Mouse (Mus musculus) intestine, embryonic 15.5 days (tissue): ENCODE data around the gene Zfhx3. TPM values are rescaled to one million over a fixed set of nuclear protein-coding genes. Genes with fewer than 3 reads are reported as not detected.

Experiments used
- ATAC-seq: fragments of 200-750 bp; cut with Nextera tagmentation; 2 replicates; pipeline ENCODE4 v1.8.0; 2017; ENCODE audit warnings: moderate TSS enrichment, moderate library complexity
- H3K27ac ChIP-seq: fragments of 300-500 bp; sonication (generic); 2 replicates; pipeline ENCODE4 v1.5.1; 2015; ENCODE audit warnings: mild to moderate bottlenecking, inconsistent platforms
- H3K27me3 ChIP-seq: fragments of 300-500 bp; sonication (generic); replicated peaks from 2 replicates; pipeline ENCODE4 v1.6.1; 2015; ENCODE audit warnings: inconsistent platforms
- H3K36me3 ChIP-seq: fragments of 300-500 bp; sonication (generic); 2 replicates; pipeline ENCODE4 v1.6.1; 2015; ENCODE audit warnings: inconsistent platforms
- H3K4me1 ChIP-seq: fragments of 300-500 bp; sonication (generic); replicated peaks from 2 replicates; pipeline ENCODE4 v1.6.1; 2015; ENCODE audit warnings: inconsistent platforms
- H3K4me2 ChIP-seq: fragments of 300-500 bp; sonication (generic); replicated peaks from 2 replicates; pipeline ENCODE4 v1.6.1; 2015; ENCODE audit warnings: mild to moderate bottlenecking, inconsistent platforms
- H3K4me3 ChIP-seq: fragments of 300-500 bp; sonication (generic); replicated peaks from 2 replicates; pipeline ENCODE4 v1.5.1; 2015; ENCODE audit warnings: inconsistent platforms
- H3K9ac ChIP-seq: fragments of 300-500 bp; sonication (generic); 2 replicates; pipeline ENCODE4 v1.6.1; 2015; ENCODE audit warnings: inconsistent platforms
- H3K9me3 ChIP-seq: fragments of 300-500 bp; sonication (generic); 2 replicates; pipeline ENCODE4 v1.6.1; 2016; ENCODE audit warnings: inconsistent platforms
- WGBS: fragments of 180-500 bp; shearing (Covaris S2); methylation state at CpG from one replicate; pipeline ENCODE4 v1.1.7; 2015; 5-methylcytosine and 5-hydroxymethylcytosine counted together
- polyA plus RNA-seq: library from polyadenylated mRNA; unstranded; fragments of >200 nt; fragmentation: Nextera tagmentation; extraction: Ambion mirVana; gene quantifications from 2 replicates; pipeline ENCODE4 v1.2.1, GENCODE M21; 2015

Gene Zfhx3
- polyA plus RNA-seq, 1 experiment from 2014 or later = 11.5 TPM

DNA sequence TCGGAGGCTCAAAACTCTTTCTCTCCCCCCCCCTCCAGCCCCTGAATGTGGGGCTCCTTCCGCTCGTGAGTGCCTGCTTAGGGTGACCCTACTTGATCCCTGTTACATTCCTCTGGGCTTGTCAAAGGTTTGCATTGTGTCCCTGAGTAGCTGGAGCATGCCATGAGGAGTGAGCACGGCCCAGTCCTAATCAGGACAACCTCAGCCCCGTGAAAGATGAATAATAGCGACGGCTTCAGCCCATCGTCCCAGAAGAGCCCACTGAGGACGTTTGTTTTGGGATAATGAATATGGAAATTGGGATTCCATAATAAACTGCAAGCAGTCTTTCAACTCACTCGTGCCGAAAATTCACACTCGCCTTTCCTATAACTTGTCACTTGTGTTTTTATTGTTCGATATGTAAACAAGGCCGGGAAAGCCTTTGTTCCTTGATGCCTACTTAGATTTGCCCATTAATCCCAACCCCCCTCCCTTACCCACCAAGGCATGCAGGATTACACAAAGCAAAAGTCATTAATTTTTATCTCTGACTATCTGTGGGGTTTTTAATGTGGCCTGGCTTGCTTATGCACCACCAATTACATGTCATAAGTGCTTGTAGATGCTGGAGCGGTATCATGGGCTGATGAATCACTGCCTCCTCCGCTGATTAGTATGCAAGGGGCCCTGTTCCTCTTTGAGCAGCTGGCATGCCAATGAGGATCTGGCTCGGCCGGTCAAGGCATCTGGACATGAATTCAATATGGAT lies 512.3 kb downstream of the Zfhx3 start:
- no peaks in the 10 kb centered on the region for H3K4me1 ChIP-seq
- no peak overlapping the region for H3K4me3 ChIP-seq
- no peak overlapping the region for H3K4me2 ChIP-seq
- no peaks in the 10 kb centered on the region for H3K36me3 ChIP-seq
- WGBS = 74% methylated on average over 18 of the region's 18 CpGs
- no peak overlapping the region for H3K27ac ChIP-seq
- no peaks in the 10 kb centered on the region; the same call in 1 of the 2 replicates for H3K9me3 ChIP-seq
- ATAC-seq = no peak
- H3K27me3 ChIP-seq = no peaks in the 10 kb centered on the region
- no peak overlapping the region for H3K9ac ChIP-seq

DNA sequence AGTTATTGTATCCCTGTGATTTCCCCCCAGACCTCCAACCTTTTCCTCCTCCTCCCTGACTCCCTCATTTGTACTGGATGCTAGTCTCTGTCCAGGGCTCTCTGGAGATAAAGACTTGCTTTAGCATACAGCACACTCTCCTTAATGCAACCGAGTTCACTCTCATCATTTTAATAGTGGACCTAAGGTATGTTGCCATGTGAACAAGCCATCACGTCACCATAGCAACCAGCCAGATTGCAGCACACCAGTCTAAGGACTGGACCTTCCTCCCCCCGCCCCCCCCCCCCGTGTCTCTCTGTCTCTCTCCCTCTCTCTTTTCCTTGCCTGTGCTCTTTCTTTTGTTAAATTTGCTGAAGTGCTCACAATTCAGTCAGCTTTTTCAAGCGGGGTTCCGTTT lies 524.2 kb downstream of the Zfhx3 start:
- H3K9ac ChIP-seq = no peak overlapping the region
- H3K4me1 ChIP-seq = no peaks in the 10 kb centered on the region
- H3K27ac ChIP-seq = no peak overlapping the region
- no peak overlapping the region for H3K4me3 ChIP-seq
- 68% methylated on average over 6 of the region's 6 CpGs for WGBS
- 0 out of 2 replicates have a peak, but pooled peaks cover 3% of the 10 kb centered on the region for H3K27me3 ChIP-seq
- ATAC-seq = no peak
- no peak overlapping the region for H3K4me2 ChIP-seq
- H3K9me3 ChIP-seq = no peaks in the 10 kb centered on the region
- H3K36me3 ChIP-seq = no peaks in the 10 kb centered on the region

DNA sequence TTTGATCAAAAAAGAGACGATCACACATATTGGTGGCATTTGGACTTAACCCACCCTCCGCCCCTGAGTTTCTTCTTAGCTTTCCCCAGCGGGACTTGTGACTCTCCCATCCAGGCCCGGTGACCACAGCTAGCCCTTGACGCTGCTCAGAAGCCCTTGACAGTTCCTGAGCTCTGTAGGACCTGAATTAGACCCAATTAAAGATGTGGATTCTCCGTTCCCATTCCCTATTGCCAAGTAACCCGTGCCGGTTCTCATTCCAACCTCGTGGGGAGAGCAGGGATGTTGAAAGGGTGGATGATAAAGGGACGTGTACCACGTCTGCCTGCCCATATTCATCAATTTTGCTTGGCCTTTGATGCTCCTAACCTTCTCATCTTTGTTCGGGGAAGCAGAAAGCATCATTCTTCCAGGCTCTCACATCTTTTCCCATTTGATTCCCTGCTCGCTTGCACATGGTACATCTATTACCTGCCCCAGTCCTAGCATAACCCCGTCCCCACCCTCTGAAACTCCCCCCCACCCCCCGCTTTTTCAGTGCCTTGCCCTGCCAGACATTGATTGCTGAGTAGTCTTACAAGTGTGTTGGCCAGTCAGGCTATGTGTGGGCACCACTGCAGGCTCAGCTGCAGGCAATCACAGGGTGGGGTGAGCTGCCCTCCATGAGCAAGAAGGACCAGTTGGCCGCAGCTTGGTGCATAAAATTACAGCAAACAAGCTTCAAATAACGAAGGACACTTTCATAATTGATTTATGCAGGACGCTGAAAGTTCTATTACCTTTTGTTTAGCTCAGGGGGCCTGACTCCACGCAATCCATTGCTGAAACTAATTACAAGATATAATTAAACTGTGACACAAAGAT lies 525.0 kb downstream of the Zfhx3 start:
- Histone ChIP-seq H3K27ac (no peak overlapping the region), H3K9ac (no peak overlapping the region), H3K4me2 (no peak overlapping the region), H3K27me3 (0 out of 2 replicates have a peak, but pooled peaks cover 3% of the 10 kb centered on the region), H3K9me3 (no peaks in the 10 kb centered on the region), H3K4me3 (no peak overlapping the region), H3K4me1 (no peaks in the 10 kb centered on the region), H3K36me3 (no peaks in the 10 kb centered on the region)
- ATAC-seq = no peak
- 80% methylated on average over 19 of the region's 19 CpGs for WGBS

DNA sequence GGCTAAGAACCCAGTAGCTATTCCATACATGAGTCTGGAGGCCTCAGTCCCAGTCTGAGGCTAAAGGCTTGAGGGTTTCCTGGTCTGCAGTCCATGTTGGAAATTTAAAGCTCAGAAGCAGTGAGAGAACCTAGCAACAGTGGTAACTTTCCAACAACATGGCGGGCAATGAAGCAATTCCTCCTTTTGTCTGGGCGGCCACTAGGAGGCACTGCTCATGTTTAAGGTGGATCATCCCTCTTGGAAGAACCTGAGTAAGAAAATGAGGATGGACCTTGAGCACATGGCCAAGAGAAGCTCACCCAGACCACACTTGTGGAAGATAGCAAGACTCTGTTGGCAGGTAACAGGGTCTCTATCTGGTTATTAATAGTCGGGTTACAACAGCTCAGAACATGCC lies 527.8 kb downstream of the Zfhx3 start:
- H3K4me2 ChIP-seq = no peak overlapping the region
- H3K36me3 ChIP-seq = no peaks in the 10 kb centered on the region
- H3K9ac ChIP-seq = no peak overlapping the region
- H3K27me3 ChIP-seq = 0 out of 2 replicates have a peak, but pooled peaks cover 3% of the 10 kb centered on the region
- no peak for ATAC-seq
- 88% methylated on average over 3 of the region's 3 CpGs for WGBS
- no peaks in the 10 kb centered on the region for H3K4me1 ChIP-seq
- no peak overlapping the region for H3K27ac ChIP-seq
- no peaks in the 10 kb centered on the region for H3K9me3 ChIP-seq
- H3K4me3 ChIP-seq = no peak overlapping the region

DNA sequence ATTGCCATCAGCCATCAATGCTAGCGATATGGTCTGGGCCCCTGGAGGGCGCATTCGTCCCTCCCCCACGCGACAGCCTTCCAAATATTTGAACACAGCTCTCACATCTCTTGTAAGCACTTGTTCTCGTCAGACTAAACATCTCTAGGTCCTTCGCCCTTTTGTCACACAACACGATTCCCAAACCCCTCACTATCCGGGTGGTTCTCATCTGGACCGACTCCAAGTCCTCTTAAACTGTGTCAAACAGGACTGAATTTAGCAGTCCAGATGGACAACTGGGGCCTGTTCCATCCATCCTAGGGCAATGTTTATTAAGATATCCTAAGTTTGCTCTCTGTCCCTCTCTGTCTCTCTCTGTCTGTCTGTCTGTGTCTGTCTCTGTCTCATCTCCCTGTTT lies 532.1 kb downstream of the Zfhx3 start:
- WGBS = 41% methylated on average over 10 of the region's 10 CpGs
- peak; percentile 39; the same call in 1 of the 2 replicates for ATAC-seq
- H3K27ac ChIP-seq = no peak overlapping the region

DNA sequence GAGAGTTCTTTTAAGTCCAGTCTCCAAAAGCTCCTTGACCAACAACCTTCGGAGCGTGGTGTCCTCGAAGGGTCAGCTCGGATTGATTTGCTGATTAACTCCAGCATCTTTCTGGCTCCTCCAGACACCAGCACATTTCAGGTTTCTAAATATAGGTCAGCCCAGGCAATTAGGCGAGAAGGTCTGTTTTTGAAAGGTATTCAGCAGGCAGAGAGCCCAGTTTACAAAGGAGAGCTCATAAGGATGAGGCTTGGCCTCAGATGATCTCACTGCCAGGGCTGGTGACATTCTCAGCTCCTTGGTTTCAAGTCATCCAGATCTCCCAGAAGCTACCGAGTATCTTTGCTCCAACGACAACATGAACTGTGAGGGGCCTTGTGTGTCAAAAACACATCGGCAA lies 535.7 kb downstream of the Zfhx3 start:
- ATAC-seq = no peak
- 77% methylated on average over 8 of the region's 8 CpGs for WGBS
- Histone ChIP-seq H3K9me3 (no peaks in the 10 kb centered on the region), H3K4me2 (no peak overlapping the region), H3K9ac (no peak overlapping the region), H3K4me3 (no peak overlapping the region), H3K4me1 (0 out of 2 replicates have a peak, but pooled peaks cover 3% of the 10 kb centered on the region), H3K36me3 (no peaks in the 10 kb centered on the region), H3K27me3 (no peaks in the 10 kb centered on the region), H3K27ac (no peak overlapping the region)

More for the DNA sequence above, 532.1 kb downstream of the Zfhx3 start:
- Histone ChIP-seq H3K4me1 (no peaks in the 10 kb centered on the region), H3K27me3 (no peaks in the 10 kb centered on the region), H3K9ac (no peak overlapping the region), H3K36me3 (no peaks in the 10 kb centered on the region), H3K4me2 (no peak overlapping the region), H3K4me3 (no peak overlapping the region), H3K9me3 (no peaks in the 10 kb centered on the region)

DNA sequence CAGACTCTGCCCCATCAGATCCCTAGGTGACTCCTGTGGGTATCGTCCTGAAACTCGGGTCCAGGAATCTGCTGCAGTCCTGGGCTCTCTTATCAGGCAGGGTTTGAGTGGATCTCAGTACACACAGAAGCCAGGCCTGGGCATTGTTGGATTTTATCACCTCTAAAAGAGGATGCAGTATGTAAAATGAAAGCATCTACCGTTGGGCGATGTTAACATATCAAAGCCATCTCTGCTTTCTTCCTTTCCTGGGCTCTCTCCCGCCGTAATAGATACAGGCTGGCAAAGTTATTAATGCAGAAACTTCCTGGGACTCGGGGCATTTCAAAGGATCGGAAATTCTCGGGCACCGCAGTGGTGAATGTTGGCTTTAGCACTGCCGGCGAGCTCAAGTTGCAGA lies 537.7 kb downstream of the Zfhx3 start:
- Histone ChIP-seq H3K4me2 (no peak overlapping the region), H3K27ac (no peak overlapping the region), H3K4me3 (no peak overlapping the region), H3K36me3 (no peaks in the 10 kb centered on the region), H3K27me3 (no peaks in the 10 kb centered on the region), H3K4me1 (0 out of 2 replicates have a peak, but pooled peaks cover 3% of the 10 kb centered on the region), H3K9ac (no peak overlapping the region), H3K9me3 (no peaks in the 10 kb centered on the region)
- no peak for ATAC-seq
- 77% methylated on average over 12 of the region's 12 CpGs for WGBS

DNA sequence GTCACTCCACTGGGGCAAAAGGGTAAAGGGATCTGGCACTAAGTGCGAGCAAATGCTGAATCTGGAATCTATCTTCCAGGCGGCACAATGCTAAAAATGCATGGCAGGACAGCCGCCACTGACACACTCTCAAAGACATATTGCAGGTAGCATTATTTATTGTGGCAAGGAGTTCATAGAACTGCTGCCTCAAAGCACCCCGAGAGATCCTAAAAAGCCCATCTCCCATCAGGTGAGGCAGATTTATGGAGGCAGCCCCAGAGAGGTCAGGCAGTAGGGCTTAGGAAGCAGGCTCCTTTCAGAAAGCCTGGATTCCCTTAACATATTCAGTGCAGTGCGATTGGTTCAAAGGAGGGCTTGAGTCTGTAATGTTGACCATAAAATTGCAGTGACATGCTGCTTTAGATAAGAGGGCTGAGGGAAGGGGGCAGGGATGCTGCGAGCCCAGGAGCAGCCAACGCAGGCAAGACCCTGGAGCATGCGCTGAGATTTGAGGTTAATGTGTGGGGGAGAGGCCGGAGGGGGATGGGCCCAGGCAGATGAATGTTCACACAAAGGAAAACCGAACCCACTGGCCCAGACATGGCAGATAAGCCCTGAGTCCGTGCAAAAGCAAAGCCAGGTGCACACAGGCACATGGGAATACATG lies 538.8 kb downstream of the Zfhx3 start:
- Histone ChIP-seq H3K36me3 (no peaks in the 10 kb centered on the region), H3K4me2 (no peak overlapping the region), H3K4me1 (0 out of 2 replicates have a peak, but pooled peaks cover 3% of the 10 kb centered on the region), H3K27ac (no peak overlapping the region), H3K4me3 (no peak overlapping the region), H3K9ac (no peak overlapping the region), H3K27me3 (no peaks in the 10 kb centered on the region), H3K9me3 (no peaks in the 10 kb centered on the region)
- peak; percentile 28; the same call in 1 of the 2 replicates for ATAC-seq
- WGBS = 33% methylated on average over 11 of the region's 11 CpGs

DNA sequence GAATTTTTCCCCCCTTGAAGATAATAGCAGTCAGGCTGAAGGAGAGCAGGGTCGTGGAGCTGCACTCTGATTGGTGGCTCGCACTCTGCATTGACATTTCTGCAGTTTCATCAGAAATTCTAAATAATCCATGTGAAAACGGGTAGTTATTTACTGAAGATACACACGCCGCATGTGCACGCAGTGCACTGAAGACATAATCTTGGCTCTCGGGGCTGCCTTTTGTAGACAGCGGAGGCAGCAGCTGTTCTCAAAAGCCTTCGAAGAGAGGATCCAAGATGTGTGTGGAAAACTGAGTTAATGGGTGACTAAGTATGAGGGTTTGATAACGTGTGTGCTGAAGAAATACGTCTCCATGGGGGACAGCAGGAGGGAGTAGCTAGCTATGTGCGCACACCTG lies 553.7 kb downstream of the Zfhx3 start:
- Histone ChIP-seq H3K4me2 (no peak overlapping the region), H3K4me3 (no peak overlapping the region), H3K4me1 (peaks cover 2% of the 10 kb centered on the region; the same call in 1 of the 2 replicates), H3K9me3 (no peaks in the 10 kb centered on the region), H3K27ac (no peak overlapping the region), H3K9ac (no peak overlapping the region), H3K36me3 (no peaks in the 10 kb centered on the region), H3K27me3 (no peaks in the 10 kb centered on the region)
- no peak for ATAC-seq
- WGBS = 41% methylated on average over 12 of the region's 12 CpGs

DNA sequence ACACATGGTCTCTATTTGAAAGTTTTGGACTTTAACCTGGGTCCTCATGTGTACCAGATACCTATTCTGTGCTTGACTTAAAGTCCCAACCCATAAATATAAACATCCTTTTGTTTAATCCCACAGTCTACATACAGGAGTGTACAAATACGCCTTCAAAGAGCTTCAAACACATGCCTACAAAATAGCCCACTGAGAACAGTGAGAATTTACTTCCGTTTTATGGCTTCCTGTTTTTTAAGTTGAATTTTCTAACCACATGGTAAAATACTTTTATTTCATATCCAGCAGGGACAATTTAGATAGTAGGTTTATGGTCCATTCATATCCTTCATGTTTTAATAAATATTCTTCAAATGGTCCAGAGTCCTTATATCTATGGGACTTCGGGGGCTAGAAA lies 564.3 kb downstream of the Zfhx3 start:
- H3K27me3 ChIP-seq = no peaks in the 10 kb centered on the region

DNA sequence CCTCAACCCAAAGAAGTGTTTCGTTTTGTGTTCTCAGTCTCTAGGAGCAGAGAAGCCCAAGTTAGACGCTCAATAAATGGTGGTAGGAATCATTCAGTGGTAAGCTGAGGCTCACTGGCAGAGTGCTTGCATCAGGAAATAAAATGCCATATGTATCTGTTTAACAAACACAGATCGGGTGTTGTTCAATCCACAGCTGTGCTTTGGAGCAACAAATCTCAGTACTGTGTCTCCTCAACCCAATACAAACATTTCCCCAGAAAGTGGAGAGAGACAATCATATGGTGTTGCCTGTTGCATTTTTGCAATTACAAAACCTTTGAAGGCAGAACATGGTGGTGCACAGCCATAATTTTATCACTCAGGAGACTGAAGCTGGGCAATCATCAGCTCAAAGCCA lies 565.3 kb downstream of the Zfhx3 start:
- WGBS = 76% methylated on average over 3 of the region's 3 CpGs
- no peaks in the 10 kb centered on the region for H3K4me1 ChIP-seq
- H3K9me3 ChIP-seq = no peaks in the 10 kb centered on the region

More for the DNA sequence above, 564.3 kb downstream of the Zfhx3 start:
- H3K27ac ChIP-seq = no peak overlapping the region
- H3K4me2 ChIP-seq = no peak overlapping the region
- 86% methylated on average over 3 of the region's 3 CpGs for WGBS
- H3K9me3 ChIP-seq = no peaks in the 10 kb centered on the region
- ATAC-seq = no peak
- no peak overlapping the region for H3K4me3 ChIP-seq
- H3K4me1 ChIP-seq = no peaks in the 10 kb centered on the region
- no peak overlapping the region for H3K9ac ChIP-seq
- no peaks in the 10 kb centered on the region for H3K36me3 ChIP-seq

More for the DNA sequence above, 565.3 kb downstream of the Zfhx3 start:
- H3K9ac ChIP-seq = no peak overlapping the region
- H3K27me3 ChIP-seq = no peaks in the 10 kb centered on the region
- no peaks in the 10 kb centered on the region for H3K36me3 ChIP-seq
- H3K27ac ChIP-seq = no peak overlapping the region
- H3K4me3 ChIP-seq = no peak overlapping the region
- no peak overlapping the region for H3K4me2 ChIP-seq
- no peak for ATAC-seq
